13 mouse cellular contexts compared by ENCODE assay signal in the genomic region with DNA sequence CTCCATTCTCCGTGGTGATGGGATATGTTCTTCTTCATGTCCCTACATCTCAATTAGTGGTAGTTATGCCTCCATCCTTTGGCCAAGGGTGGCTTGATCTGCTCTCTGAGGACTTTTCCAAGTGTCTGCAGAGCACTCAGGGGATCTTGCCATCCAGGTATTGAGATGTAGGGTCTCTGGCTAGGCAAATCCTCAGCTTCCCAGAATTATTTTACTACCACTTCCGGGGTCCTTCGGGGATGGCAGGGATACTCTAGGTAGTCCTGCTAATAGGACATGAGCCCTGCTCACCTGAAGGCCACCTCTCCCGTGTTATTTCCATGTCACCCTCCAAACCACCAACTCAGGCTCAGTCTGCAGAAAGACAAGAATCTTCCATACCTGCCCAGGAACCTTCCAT. TPM values are rescaled to one million over a fixed set of nuclear protein-coding genes. Genes with fewer than 3 reads are reported as not detected.
A peak's percentile ranks its signal among the peaks of the same experiment; 100 is the strongest.
DNase-seq lines count a peak whose midpoint lies in the region; ATAC-seq and TF ChIP-seq lines count a peak whose summit lies in the region.
"Had no signal": no experiment of that assay in that cellular context is flagged by ENCODE, and none has a peak within 500 bp of the region (broad histone marks: within the 10 kb centered on the region; RNA-seq: fewer than 3 reads in every experiment).

No protein-coding gene starts in this region.

- no peak overlapping the region for H3K4me2 ChIP-seq in heart, postnatal 0 days (ENCODE audit: low read depth, low read length)
- H3K4me2 ChIP-seq in embryonic facial prominence, embryonic 12.5 days (replicated peaks): no peak overlapping the region
- no peak overlapping the region for H3K4me2 ChIP-seq in limb, embryonic 11.5 days (ENCODE audit: low read depth, severe bottlenecking)
- H3K4me2 ChIP-seq in neural tube, embryonic 15.5 days: no peak overlapping the region
- H3K4me2 ChIP-seq: midbrain, embryonic 13.5 days had no signal

- H3K4me3 ChIP-seq in heart, postnatal 0 days (ENCODE audit: low read depth, low read length): no peak overlapping the region
- H3K4me3 ChIP-seq in embryonic facial prominence, embryonic 10.5 days: no peak overlapping the region
- no peak overlapping the region for H3K4me3 ChIP-seq in embryonic facial prominence, embryonic 12.5 days
- no peak overlapping the region for H3K4me3 ChIP-seq in limb, embryonic 11.5 days (ENCODE audit: low read depth, low read length)
- no peak overlapping the region for H3K4me3 ChIP-seq in neural tube, embryonic 15.5 days (replicated peaks)
- H3K4me3 ChIP-seq: midbrain, embryonic 13.5 days had no signal

- peak overlapping the region; percentile 69 for H3K27ac ChIP-seq in heart, postnatal 0 days (ENCODE audit: low read depth)
- peak overlapping the region; percentile 86 for H3K27ac ChIP-seq in embryonic facial prominence, embryonic 10.5 days (replicated peaks)
- H3K27ac ChIP-seq in embryonic facial prominence, embryonic 12.5 days: peak overlapping the region; percentile 77
- 0 out of 2 replicates have a peak overlapping the region, but pooled peaks have one; percentile 0 for H3K27ac ChIP-seq in limb, embryonic 11.5 days (replicated peaks; ENCODE audit: low read depth, low read length)
- H3K27ac ChIP-seq in neural tube, embryonic 15.5 days (replicated peaks): no peak overlapping the region
- H3K27ac ChIP-seq: midbrain, embryonic 13.5 days had no signal

- no peak for ATAC-seq in heart, postnatal 0 days (ENCODE audit: insufficient read depth, low read depth)
- ATAC-seq in embryonic facial prominence, embryonic 12.5 days (ENCODE audit: insufficient number of reproducible peaks, insufficient read depth, low FRiP score, low TSS enrichment): no peak
- no peak for ATAC-seq in limb, embryonic 11.5 days (ENCODE audit: insufficient number of reproducible peaks, low FRiP score, low TSS enrichment, low read depth)
- no peak for ATAC-seq in neural tube, embryonic 15.5 days (ENCODE audit: low FRiP score)
- ATAC-seq: CD4-positive, CD25-positive, alpha-beta regulatory T cell, adult 4 months; midbrain, embryonic 13.5 days had no signal

- no peaks in the 10 kb centered on the region for H3K36me3 ChIP-seq in heart, postnatal 0 days (replicated peaks; ENCODE audit: control insufficient read depth, insufficient read depth, low read length)
- H3K36me3 ChIP-seq in embryonic facial prominence, embryonic 10.5 days (replicated peaks): no peaks in the 10 kb centered on the region
- no peaks in the 10 kb centered on the region for H3K36me3 ChIP-seq in embryonic facial prominence, embryonic 12.5 days
- no peaks in the 10 kb centered on the region for H3K36me3 ChIP-seq in limb, embryonic 11.5 days (ENCODE audit: control insufficient read depth, insufficient read depth, low read length)
- H3K36me3 ChIP-seq in neural tube, embryonic 15.5 days: no peaks in the 10 kb centered on the region
- H3K36me3 ChIP-seq: midbrain, embryonic 13.5 days had no signal

- H3K4me1 ChIP-seq in heart, postnatal 0 days (ENCODE audit: control insufficient read depth, insufficient read depth): peaks cover 10% of the 10 kb centered on the region; the same call in 1 of the 2 replicates
- H3K4me1 ChIP-seq in embryonic facial prominence, embryonic 10.5 days: peaks cover 47% of the 10 kb centered on the region
- peaks cover 37% of the 10 kb centered on the region for H3K4me1 ChIP-seq in embryonic facial prominence, embryonic 12.5 days
- H3K4me1 ChIP-seq in limb, embryonic 11.5 days (ENCODE audit: control insufficient read depth, insufficient read depth, low read length): peaks cover 18% of the 10 kb centered on the region
- no peaks in the 10 kb centered on the region for H3K4me1 ChIP-seq in neural tube, embryonic 15.5 days

- no peaks in the 10 kb centered on the region for H3K27me3 ChIP-seq in heart, postnatal 0 days (ENCODE audit: control insufficient read depth, insufficient read depth, low read length)
- H3K27me3 ChIP-seq in embryonic facial prominence, embryonic 10.5 days (replicated peaks; ENCODE audit: low read depth, poor library complexity, severe bottlenecking): no peaks in the 10 kb centered on the region
- H3K27me3 ChIP-seq in embryonic facial prominence, embryonic 12.5 days: no peaks in the 10 kb centered on the region
- H3K27me3 ChIP-seq in limb, embryonic 11.5 days (ENCODE audit: control insufficient read depth, insufficient read depth, low read length): no peaks in the 10 kb centered on the region
- no peaks in the 10 kb centered on the region for H3K27me3 ChIP-seq in neural tube, embryonic 15.5 days (replicated peaks)
- H3K27me3 ChIP-seq: midbrain, embryonic 13.5 days had no signal

- H3K9me3 ChIP-seq in heart, postnatal 0 days (replicated peaks; ENCODE audit: control insufficient read depth, low read length): no peaks in the 10 kb centered on the region
- H3K9me3 ChIP-seq in embryonic facial prominence, embryonic 10.5 days: no peaks in the 10 kb centered on the region
- no peaks in the 10 kb centered on the region for H3K9me3 ChIP-seq in embryonic facial prominence, embryonic 12.5 days
- no peaks in the 10 kb centered on the region for H3K9me3 ChIP-seq in limb, embryonic 11.5 days (ENCODE audit: control insufficient read depth, low read length)
- no peaks in the 10 kb centered on the region for H3K9me3 ChIP-seq in neural tube, embryonic 15.5 days (replicated peaks)
- H3K9me3 ChIP-seq: midbrain, embryonic 13.5 days had no signal

- H3K9ac ChIP-seq in heart, postnatal 0 days (replicated peaks; ENCODE audit: low read depth, low read length): no peak overlapping the region
- no peak overlapping the region for H3K9ac ChIP-seq in embryonic facial prominence, embryonic 12.5 days
- no peak overlapping the region for H3K9ac ChIP-seq in limb, embryonic 11.5 days (ENCODE audit: low read length)
- H3K9ac ChIP-seq in neural tube, embryonic 15.5 days (replicated peaks): no peak overlapping the region
- H3K9ac ChIP-seq: midbrain, embryonic 13.5 days had no signal

- DNase-seq in heart, postnatal 0 days (ENCODE audit: low spot score): no peak
- no peak for DNase-seq in heart, adult 9 months (ENCODE audit: low spot score in 2 of 2)
- no peak for DNase-seq in embryonic facial prominence, embryonic 10.5 days (ENCODE audit: low spot score)
- no peak for DNase-seq in limb, embryonic 11.5 days (ENCODE audit: low spot score)
- no peak for DNase-seq in embryo, embryonic 11 days
- DNase-seq in cerebellum, postnatal 14 days: no peak
- DNase-seq: liver; thymus, postnatal 36 days had no signal

- WGBS in heart, postnatal 0 days: 82% methylated on average over 4 of the region's 4 CpGs
- WGBS in embryonic facial prominence, embryonic 10.5 days: 87% methylated on average over 4 of the region's 4 CpGs
- 83% methylated on average over 4 of the region's 4 CpGs for WGBS in embryonic facial prominence, embryonic 12.5 days
- WGBS in limb, embryonic 11.5 days: 85% methylated on average over 4 of the region's 4 CpGs
- 89% methylated on average over 4 of the region's 4 CpGs for WGBS in neural tube, embryonic 15.5 days

- TF ChIP-seq CTCF in heart, postnatal 0 days (IDR thresholded peaks at IDR 0.05; ENCODE audit: low read depth): no peak

- TF ChIP-seq EP300 in heart, postnatal 0 days (IDR thresholded peaks at IDR 0.05; ENCODE audit: low read depth): no peak

RNA-seq across cellular contexts. Expression of a gene that starts 13.2 kb away (rescaled TPM):
- total RNA-seq in heart, postnatal 0 days (2014; rRNA removed; ENCODE audit: low replicate concordance): 133 and 156 TPM in 2 replicates
- polyA plus RNA-seq in heart, postnatal 0 days (2015; fragmentation: Nextera tagmentation; extraction: Ambion mirVana): 67.6 and 72.4 TPM in 2 replicates
- polyA plus RNA-seq in embryonic facial prominence, embryonic 10.5 days (2016; fragmentation: Nextera tagmentation; extraction: Ambion mirVana): 6.5 and 11.8 TPM in 2 replicates
- polyA plus RNA-seq in embryonic facial prominence, embryonic 12.5 days (2016; fragmentation: Nextera tagmentation; extraction: Ambion mirVana): 90.7 and 109 TPM in 2 replicates
- polyA plus RNA-seq in limb, embryonic 11.5 days (2014; fragmentation: Nextera tagmentation; extraction: Ambion mirVana): 10.1 and 10.3 TPM in 2 replicates
- 28.5 and 54.7 TPM in 2 replicates for polyA plus RNA-seq in neural tube, embryonic 15.5 days (2015; fragmentation: Nextera tagmentation; extraction: Ambion mirVana)
- total RNA-seq: granulocyte monocyte progenitor cell, adult 5-6 weeks had no signal
- polyA plus RNA-seq: CD4-positive, CD25-positive, alpha-beta regulatory T cell, adult 4 months had no signal
